Mouse (Mus musculus) E14TG2a.4 (cell line): ENCODE results near the gene Cdkn3.
"Not testable (repeated sequence)": the region's sequence is repeated elsewhere in the genome, so short reads cannot be mapped to it uniquely, and the experiment has no call there.

Experiments used
- H3K27me3 ChIP-seq: 2 replicates; pipeline ENCODE4 v1.6.1; 2014; ENCODE audit warnings: low read length, control low read depth; ENCODE audit not compliant: insufficient read depth
- H3K36me3 ChIP-seq: 2 replicates; pipeline ENCODE4 v1.6.1; 2014; ENCODE audit warnings: low read length, control low read depth; ENCODE audit not compliant: insufficient read depth
- H3K4me1 ChIP-seq: replicated peaks from 2 replicates; pipeline ENCODE4 v1.6.1; 2014; ENCODE audit warnings: low read depth, low read length, control low read depth
- H3K4me3 ChIP-seq: replicated peaks from 2 replicates; pipeline ENCODE4 v1.5.1; 2014; ENCODE audit warnings: mild to moderate bottlenecking, low read length
- H3K9me3 ChIP-seq: 2 replicates; pipeline ENCODE4 v1.6.1; 2014; ENCODE audit warnings: low read length, control low read depth
- CTCF ChIP-seq: conservative IDR thresholded peaks from 2 replicates; pipeline ENCODE4 v1.5.1; 2014; ENCODE audit warnings: low read length
- NANOG ChIP-seq: IDR thresholded peaks from 2 replicates; pipeline ENCODE4 v1.6.1; 2014; ENCODE audit warnings: borderline replicate concordance, low read length, mixed read lengths
- POU5F1 ChIP-seq: IDR thresholded peaks from 2 replicates; pipeline ENCODE4 v1.6.1; 2014; ENCODE audit warnings: low read length, borderline replicate concordance

Gene Cdkn3

DNA sequence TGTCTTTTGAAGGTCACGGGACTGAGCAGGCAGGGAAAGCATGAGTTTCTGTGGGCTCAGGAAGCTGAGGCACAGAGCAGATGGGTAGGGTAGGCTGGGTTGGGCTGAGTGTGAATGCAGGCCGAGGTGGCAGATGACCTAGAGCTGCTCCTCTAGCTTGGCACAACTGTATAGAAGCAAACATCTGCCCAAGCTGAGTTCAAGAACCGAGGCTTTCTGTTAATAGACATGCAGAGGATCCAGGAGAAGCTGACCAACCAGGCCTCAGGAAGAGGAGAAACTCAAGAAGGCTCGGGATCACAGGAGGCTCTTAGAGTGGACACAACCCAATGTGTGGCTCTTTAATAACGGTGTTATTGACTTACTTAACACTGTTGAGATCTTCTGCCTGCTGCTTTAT, 45.8 kb downstream of the Cdkn3 start:
- H3K36me3 ChIP-seq: peaks cover 40% of the 10 kb centered on the region
- H3K27me3 ChIP-seq: no peaks in the 10 kb centered on the region
- no peaks in the 10 kb centered on the region for H3K9me3 ChIP-seq
- H3K4me3 ChIP-seq: no peak overlapping the region
- TF ChIP-seq CTCF (no peak), POU5F1 (no peak), NANOG (no peak)
- H3K4me1 ChIP-seq: peaks cover under 1% of the 10 kb centered on the region; the same call in 1 of the 2 replicates

DNA sequence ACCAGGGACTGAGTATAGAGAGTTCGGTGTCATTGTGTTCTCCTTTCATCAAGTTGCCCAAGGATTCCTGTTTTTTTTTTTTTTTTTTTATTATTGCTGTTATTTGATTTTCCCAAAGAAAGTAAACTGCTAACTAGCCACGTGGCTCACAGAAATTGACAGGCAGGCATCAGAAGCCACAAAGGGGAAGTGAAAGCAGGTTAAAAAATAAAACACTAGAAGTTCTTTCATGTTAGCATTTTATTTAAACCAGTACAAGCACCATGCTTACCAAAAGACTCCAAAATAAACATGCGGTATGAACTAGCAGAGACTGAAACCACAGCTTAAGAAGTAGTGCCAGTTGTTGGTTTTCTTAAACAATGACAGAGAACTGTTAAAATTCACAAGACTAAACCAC, 47.6 kb downstream of the Cdkn3 start:
- no peaks in the 10 kb centered on the region for H3K9me3 ChIP-seq
- H3K4me1 ChIP-seq: no peaks in the 10 kb centered on the region
- peaks cover 56% of the 10 kb centered on the region for H3K36me3 ChIP-seq
- no peak overlapping the region for H3K4me3 ChIP-seq
- no peaks in the 10 kb centered on the region for H3K27me3 ChIP-seq
- no peak for TF ChIP-seq CTCF

DNA sequence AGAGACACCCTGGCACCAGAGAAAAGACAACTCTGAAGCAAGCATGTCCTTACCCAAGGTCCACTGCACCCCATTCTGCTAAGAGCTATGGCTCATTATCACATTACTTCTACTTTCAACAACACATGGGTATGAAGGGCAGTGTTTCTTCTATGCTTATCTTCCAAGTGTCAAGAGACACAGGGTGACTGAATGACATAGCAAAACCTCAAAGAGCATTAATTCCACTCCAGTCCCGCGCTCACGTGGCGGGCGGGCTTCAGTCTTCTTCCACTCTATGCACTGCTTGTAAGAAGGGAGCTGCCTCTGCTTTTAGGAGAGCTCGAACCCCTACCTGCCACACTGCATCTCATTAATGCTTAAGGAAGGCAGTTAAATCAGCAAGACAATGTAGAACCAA, 55.3 kb downstream of the Cdkn3 start:
- H3K9me3 ChIP-seq: no peaks in the 10 kb centered on the region
- peaks cover 35% of the 10 kb centered on the region for H3K4me1 ChIP-seq
- TF ChIP-seq NANOG (no peak), POU5F1 (no peak), CTCF (no peak)

DNA sequence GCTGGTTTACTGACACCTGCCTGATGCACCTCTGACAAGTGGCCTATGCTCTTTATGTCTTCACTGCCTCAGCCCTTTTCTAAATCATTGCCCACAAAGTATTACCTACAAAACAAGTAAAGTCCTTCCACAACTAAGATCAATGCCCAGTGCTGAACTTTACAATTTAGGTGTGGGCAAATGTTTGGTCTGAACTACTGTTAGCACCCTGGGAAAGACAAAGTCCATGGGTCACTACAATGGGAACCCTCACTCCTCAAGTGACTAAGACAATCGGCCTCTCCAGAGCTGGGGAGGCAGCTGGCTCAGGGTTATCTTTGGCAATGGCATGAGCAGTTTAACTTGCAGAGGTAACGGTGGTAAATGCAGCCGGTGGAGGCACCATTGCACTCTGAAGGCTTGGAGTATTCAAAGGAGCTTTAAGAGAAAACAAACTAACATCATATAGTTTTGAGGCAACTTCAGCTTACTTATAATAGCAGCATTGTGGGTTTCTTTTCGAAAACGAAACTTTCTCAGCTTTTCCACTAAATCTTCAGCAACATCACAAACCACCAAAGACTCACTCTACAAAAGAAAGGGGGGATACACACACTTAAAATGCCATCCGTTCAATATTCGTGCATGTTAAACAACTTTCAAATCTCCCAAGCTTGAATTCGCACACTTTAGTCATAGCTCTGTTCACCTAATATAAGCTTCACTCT, 56.7 kb downstream of the Cdkn3 start:
- H3K36me3 ChIP-seq: peaks cover 48% of the 10 kb centered on the region
- H3K27me3 ChIP-seq: no peaks in the 10 kb centered on the region
- peaks cover 43% of the 10 kb centered on the region for H3K4me1 ChIP-seq
- TF ChIP-seq CTCF: no peak
- no peak for TF ChIP-seq NANOG
- TF ChIP-seq POU5F1: no peak
- no peak overlapping the region for H3K4me3 ChIP-seq
- no peaks in the 10 kb centered on the region for H3K9me3 ChIP-seq

More for the DNA sequence above, 55.3 kb downstream of the Cdkn3 start:
- Histone ChIP-seq H3K36me3 (peaks cover 62% of the 10 kb centered on the region), H3K27me3 (no peaks in the 10 kb centered on the region), H3K4me3 (no peak overlapping the region)

DNA sequence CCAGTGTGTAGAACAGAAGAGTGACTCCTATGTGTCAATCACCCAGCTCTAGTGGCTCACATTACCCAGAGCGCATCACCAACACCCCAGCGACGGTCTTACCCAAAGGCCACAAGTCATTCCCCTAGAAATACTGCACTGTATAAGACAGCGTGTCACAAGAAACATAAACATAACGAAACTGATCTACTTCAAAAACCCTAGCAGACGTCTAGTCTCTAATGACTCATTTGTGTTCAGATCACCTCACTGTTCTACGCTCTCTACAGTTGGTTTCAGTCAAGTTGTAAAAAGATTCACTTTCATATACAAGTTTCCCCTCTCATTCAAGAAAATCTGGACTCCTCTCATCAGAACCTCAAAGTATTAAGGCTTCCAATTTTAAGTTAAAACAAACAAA, 58.4 kb downstream of the Cdkn3 start:
- H3K36me3 ChIP-seq: peaks cover 33% of the 10 kb centered on the region
- H3K4me1 ChIP-seq: peaks cover 43% of the 10 kb centered on the region
- peaks cover 10% of the 10 kb centered on the region for H3K9me3 ChIP-seq
- peaks cover 5% of the 10 kb centered on the region; the same call in 1 of the 2 replicates for H3K27me3 ChIP-seq
- TF ChIP-seq POU5F1 (no peak), CTCF (no peak), NANOG (no peak)
- H3K4me3 ChIP-seq: no peak overlapping the region

DNA sequence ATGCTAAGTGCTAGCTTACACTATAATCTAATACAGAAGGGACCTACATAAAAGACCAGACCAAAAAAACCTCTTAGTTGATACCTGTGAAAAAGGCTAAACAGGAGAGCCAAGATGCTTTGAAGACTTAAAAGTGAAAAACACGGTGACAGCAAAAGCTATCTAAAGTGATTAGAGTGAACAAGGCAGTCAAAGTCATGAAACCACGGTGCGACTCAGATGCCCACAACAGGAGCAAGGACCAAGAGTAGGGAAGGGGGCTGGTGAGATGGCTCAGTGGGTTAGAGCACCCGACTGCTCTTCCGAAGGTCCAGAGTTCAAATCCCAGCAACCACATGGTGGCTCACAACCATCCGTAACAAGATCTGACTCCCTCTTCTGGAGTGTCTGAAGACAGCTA, 59.6 kb downstream of the Cdkn3 start:
- Histone ChIP-seq H3K4me1 (peaks cover 43% of the 10 kb centered on the region), H3K36me3 (peaks cover 28% of the 10 kb centered on the region), H3K9me3 (peaks cover 22% of the 10 kb centered on the region), H3K4me3 (peak overlapping the region; percentile 20; the same call in 1 of the 2 replicates)
- not testable (repeated sequence) for H3K27me3 ChIP-seq
